Mouse (Mus musculus) megakaryocyte, embryonic 14.5 days (primary cell): ENCODE measurements around the gene Fam131a.

ENCODE experiments used
- FLI1 ChIP-seq: IDR thresholded peaks from 2 replicates; pipeline ENCODE4 v1.6.1; 2012; ENCODE audit warnings: low read length, inconsistent platforms, mixed read lengths
- GATA1 ChIP-seq: IDR thresholded peaks from 3 replicates; pipeline ENCODE4 v1.6.1; 2012; ENCODE audit warnings: mixed read lengths, low read length, inconsistent platforms, borderline replicate concordance

DNA sequence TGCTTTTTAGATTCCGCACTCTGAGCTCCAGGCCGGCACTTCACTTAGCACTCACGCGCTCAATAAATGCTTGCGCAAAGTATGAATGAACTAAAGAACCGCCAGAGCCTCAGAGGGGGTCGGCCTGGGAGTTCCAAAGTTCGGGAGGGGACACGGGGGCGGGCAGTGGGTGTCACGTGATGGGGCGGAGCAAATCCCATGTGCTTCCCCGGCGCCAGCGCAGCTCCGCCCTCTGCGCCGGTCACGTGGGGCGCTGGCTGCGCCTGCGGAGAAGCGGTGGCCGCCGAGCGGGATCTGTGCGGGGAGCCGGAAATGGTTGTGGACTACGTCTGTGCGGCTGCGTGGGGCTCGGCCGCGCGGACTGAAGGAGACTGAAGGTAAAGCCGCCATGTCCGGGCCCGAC, 20.5 kb upstream of the Fam131a start:
- TF ChIP-seq GATA1: no peak
- TF ChIP-seq FLI1: no peak
